Mouse (Mus musculus): Measurements from ENCODE around the gene Apba2.

The Apba2 gene
- long read RNA-seq, experiment 1: 0 reads
- long read RNA-seq, experiment 2, partial matches to known transcripts: 1 of 1 reads
- long read RNA-seq, experiment 2, other reads (novel, unspliced or antisense): 0 of 1 reads

DNA sequence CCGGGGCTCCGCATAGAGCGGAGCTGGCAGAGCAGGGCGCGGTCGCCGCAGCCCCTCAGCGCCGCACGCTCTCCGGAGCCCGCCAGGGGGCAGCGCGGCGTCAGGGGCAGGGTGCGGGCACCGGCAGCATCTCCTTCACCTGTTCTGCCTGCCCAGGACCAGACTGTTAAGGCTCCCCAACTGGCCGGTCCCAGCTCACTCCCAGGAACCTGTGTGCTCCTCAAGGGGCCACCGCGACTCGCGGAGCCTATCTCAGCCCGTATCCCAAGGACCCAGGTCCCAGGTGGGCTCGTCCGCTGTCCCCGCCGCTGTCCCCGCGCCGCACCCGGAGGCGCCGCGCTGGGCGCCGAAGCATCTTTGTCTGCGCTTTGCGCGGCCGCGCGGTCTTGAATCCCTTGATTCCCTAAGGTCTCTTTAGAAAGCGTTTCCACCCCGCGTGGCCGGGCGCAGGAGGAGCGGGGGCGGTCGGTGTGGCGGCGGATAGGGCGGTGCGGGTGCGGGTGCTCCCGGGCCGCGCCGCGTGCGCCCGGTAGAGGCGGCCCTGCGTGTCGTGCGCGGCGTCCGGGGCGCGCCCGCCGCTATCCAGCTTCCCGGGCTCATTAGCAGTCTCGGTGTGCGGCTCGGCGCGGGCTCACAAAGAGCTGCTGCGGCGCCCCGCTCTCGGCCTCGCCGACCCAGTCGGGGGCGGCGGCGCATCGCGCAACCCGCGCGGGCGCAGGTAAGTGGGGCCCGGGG lies at the start of gene Apba2:
Gene Apba2 (plus strand): TSS at position 171 of the 735 bp plus-strand sequence.
- intact Hi-C loops (cut with DNase I): loop anchor here (10.0 kb wide), 1 partner anchor 243 kb away; no protein-coding TSS in a partner anchor

DNA sequence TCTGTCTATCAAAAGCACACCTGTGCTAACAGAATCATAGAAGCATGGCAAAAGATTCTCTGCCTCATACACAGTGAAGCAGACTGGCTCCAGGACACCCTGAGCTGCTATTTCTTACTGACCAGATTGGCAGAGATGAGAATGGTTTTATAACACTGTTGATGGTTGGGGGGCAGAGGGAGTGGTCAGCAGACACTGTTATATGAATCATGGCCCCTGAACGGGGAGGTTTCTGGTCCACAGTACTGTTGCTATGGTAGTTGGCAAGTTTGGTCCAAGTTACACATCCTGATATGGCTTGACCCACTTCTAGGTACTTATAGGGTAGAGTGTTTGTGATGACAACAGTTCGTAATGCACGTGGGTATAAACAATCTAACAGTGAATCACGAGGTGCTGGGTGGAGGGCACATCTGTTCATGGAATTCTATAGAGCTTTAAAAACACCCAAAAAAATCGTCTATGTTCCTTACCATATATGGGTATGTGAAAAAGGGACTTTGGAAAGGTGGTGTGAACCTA lies 49.6 kb upstream of the Apba2 start:
- intact Hi-C loops (cut with DNase I): no loop called here

DNA sequence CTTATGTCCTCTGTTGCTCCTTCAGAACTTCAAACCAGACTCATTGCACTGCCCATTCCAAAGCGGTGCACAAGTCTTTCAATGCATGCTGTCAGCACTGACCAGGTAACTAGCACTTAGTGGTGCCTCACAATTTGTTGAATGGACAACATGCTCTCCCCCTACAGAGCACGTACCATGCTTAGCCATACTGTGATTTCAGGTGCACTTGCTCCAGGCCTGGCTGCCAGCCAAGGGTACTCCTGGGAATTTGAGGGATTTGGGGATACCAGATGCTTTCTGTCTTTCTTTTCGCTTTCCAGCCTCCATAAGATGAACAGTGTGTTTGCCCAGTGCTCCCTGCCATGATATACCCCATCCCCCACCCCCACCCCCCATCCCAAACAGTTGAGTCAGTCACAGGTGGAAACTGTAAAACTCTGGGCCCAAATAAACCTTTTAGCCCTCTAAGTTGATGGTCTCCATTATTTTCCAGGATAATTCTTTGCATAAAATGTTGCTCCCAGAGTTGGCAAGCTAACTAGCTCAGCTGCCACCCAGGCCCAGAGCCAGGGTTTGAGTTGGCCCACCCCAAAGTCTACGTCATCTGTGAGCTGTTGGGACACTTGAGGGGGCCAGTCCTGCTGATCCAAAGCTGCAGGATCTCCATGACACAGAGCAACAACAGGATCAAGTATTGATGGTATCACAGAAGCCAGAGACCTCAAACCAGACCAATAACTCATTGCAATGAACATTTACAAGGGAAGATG lies 48.9 kb upstream of the Apba2 start:
- intact Hi-C loops (cut with DNase I): no loop called here

DNA sequence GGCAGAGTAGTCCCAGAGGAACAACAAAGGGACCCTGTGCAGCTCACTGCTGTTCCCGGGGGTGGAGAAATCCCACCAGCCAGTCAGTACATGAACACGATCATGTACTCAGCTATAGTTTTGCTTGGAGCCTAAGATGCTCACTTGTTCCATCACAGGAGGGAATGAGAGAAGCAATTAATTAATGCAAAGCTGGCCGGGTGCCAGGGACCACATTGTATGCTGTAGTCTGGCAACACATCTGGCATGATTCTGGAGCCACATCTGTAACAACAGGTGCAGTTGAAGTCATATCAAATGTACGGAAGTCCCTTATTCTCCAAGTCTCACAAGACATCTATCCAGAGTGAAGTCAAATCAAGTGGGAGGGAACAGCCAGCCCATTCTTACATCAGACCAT lies 45.3 kb upstream of the Apba2 start:
- intact Hi-C loops (cut with DNase I): no loop called here

DNA sequence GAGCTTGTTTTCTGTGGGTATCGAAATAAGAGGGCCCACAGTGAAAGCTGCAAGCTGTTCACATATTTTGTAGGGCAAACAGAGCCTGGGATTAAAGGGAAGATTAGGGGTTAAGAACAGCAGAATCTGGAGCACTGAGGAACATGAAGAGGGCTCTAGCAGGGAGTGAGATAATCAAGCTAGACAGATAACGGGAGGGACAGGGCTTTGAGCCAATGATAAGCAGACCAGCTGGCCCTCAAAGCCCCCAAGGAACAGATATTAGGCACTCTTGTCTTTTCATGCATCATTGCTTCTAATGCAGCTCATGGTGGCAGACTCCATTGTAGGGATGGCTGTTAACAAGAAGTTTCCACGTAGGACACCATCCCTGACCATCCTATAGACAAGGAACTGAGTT lies 44.8 kb upstream of the Apba2 start:
- intact Hi-C loops (cut with DNase I): no loop called here

DNA sequence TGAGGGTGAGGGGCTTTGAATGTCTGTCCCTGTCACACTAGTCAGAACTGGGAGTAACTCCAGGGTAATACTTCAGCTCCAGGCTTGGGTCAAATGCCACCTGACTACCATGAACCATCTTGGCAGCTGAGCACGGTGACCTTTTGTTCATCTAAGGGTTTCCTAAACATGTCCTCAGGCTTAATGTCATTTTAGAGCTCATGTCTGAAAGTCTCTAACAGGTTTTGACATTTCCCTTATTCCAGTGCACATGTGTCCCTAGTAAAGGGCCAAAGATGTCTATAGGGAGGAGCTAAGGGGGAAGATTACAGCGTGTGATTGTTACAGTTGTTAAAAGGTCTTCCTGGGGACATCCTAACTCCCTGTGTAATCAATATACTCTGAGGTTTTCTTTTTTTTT lies 43.7 kb upstream of the Apba2 start:
- intact Hi-C loops (cut with DNase I): no loop called here

DNA sequence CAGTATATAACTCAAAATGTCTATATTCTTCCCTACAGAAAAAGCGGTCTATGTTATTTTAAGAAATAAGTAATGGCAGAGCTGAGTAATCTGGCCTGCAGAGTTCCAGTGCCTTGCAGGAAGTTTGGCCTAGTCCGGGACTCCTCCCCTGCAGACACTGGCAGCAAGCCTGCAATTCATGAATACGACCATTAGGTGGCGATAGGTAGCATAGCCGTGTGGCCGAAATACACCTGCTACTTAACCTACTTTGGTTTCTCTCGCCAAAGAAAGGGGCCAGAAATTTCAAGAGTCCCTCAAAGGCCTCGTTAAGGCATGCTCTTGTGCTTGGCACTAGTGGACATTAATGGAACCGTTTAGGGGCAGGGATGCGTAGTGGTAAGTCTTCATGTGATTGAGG lies 4.1 kb upstream of the Apba2 start:
- intact Hi-C loops (cut with DNase I): no loop called here

DNA sequence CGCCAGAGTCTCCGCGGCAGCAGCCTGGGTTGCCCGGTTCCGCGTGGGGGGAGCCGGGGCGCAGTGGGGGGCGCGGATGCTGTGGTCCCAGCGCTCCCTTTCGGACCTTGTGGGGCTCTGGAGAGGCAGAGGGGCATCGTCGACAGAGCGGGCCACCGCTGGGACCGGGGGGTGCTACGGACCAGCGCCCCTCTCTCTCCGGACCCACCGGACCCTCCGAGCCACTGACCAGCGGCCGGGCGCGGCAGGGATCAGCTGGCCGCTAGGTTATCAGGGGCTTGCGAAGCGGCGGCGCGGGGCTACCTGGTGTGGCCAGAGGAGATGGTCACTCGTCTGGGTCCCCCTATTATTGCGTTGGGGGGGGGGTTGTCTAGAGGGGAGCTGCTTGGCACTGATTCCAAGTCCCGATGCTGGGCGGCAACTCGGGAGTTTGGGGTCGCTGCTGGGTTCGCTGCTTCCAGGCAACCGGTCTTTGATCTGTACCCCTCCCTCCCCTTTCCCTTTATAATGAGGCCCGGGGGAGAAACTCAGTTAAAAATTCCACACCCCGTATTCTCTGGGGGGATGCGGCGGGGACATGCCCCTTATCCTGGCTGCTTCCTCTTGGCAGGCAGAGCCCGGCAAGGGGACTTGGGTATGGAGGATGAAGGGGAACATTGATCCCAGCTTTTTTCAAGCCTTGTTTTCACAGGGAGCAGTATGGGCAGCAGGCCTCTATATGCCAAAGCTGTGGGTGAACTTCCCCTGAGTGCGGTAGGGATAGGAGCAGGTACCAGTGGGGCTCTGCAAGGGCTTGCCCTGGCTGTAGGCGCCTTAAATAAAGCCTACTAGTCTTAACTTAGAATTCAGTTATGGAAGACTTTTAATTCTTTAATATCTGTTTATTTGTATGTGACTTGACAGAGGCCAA lies 1.0 kb downstream of the Apba2 start:
- intact Hi-C loops (cut with DNase I): loop anchor here (10.0 kb wide), 1 partner anchor 242 kb away; no protein-coding TSS in a partner anchor

DNA sequence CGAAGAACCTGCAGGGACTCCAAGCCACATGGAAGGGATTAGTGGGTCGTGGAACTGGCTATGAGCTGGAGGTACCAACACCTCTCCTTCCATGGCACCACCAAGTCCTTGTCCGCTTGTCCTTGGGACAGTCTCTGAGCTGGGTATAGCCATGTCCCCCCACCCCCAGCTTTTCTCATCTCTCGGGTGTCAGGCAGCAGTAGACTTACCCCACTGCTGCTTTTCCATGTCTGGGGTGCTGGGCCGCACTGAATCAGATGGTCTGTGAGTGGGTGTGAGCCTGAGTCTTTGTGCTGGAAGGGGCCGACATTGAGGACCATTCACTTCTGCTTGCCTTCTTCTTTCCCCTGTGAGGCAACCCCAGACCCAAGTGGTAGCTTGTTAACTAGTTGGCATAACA lies 2.1 kb downstream of the Apba2 start:
- intact Hi-C loops (cut with DNase I): loop anchor here (10.0 kb wide), 1 partner anchor 241 kb away; no protein-coding TSS in a partner anchor

DNA sequence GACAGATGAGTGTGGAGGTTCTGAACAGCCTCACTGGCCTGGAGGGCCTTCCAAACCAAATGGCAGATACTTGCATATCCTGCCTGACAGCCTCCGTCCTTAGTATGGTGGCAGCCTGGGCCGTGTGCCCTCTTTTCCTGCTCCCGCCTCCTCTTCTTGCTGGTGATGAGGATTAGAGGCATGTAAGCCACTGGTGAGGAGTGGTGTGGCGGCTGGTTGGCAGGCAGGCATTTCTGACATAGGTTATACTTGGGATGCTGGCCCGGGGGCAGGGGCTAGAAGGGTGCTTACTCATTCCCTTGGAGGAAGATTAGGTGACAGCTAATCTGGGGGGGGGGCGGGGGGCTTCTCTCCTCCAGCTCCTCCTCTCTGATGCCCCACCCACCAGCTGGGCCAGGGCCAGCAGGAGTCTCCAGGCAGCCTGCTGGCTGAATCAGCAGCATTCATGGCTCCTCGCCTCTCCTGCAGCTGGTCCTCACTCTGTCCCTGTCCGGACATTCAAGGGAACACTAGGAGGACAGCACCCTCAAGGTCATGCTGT lies 3.3 kb downstream of the Apba2 start:
- intact Hi-C loops (cut with DNase I): loop anchor here (10.0 kb wide), 1 partner anchor 240 kb away; no protein-coding TSS in a partner anchor

DNA sequence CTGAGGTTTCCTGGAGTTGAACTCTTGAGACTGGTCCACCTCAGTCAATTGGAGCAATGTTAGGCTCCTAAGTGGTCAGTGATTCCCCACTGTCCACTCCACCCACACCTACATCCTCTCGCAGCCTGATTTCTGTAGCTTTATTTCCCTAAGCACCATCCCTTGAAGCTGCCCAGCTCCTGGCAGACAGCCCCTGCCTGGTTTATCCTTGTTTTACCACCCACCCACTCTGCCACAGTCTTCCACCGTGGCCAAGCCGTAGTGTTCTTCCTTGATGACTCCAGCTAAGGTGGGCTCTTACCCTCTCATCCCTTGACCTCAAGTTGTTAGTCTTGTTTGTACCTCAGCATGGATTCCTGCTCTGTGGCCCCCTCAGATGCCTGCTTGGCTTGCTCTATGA lies 4.1 kb downstream of the Apba2 start:
- intact Hi-C loops (cut with DNase I): loop anchor here (10.0 kb wide), 1 partner anchor 239 kb away; no protein-coding TSS in a partner anchor

DNA sequence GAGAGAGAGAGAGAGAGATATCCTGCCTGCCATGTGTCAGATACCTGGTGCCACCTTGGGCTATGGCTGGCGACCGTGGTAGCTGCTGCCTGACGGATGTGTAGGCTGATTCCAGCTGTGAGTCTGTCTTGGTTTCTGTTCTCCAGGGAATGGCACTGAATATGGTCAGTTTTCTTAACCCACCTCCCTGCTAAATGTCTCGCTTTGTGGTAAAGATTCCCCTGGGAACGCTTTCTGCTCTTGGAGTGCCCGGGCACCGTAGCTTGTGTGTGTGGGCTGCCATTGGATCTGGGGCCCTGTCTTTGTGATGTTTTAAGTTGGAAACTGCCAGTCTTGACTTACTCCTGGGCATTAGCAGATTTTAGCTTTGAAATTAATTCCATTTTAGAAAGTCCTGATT lies 7.3 kb downstream of the Apba2 start:
- intact Hi-C loops (cut with DNase I): loop anchor here (10.0 kb wide), 1 partner anchor 236 kb away; no protein-coding TSS in a partner anchor

DNA sequence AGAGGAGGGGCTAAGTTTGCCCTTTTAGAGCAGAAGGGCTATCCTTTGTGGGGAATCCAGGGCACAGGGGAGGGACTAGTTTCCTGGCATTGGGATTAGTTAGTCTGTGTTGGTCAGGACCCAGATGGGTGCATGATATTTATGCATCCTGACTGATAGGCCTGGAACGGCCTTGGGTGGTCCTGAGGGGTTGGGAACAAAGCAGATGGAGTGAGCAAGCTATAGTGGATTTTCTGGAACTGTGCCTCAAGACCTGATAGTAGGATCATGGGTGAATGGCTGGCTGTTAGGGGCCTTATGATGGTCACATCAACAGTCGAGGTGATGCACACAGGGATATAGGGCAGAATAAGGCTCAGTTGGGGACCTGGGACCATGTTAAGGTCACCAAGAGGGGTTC lies 8.4 kb downstream of the Apba2 start:
- intact Hi-C loops (cut with DNase I): loop anchor here (10.0 kb wide), 1 partner anchor 235 kb away; no protein-coding TSS in a partner anchor

DNA sequence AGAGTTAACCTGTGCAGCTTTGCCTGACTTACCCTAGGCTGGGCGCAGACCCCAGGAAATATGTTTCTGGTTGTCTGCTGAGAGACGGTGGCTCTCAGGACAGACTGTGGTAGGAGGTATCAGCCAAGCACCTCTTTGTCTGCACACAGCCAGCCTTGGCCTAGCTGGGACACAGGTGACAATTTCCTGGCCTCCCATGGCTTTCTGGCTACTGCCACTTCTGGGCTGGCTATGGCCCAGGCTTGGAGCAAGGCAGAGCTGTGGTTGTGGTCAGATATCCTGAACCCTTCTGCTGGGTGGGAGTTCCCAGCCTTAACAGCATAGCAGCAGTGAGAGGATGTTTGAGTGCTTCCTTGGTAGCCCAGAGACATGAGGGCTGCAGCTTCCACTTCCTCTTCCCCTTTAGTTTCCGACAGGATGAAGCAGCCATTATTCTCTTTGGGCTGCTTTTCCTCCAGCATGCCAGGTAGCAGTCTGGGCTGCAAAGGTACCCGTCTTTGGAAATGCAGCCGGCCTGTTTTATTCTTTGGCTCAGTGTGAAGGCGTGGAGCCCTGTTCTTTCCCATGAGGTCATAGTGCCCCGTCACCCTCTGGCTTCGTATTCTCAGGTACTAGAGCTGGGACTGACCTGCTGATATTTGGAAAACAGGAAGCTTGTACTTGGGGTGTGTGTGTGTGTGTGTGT lies 9.2 kb downstream of the Apba2 start:
- intact Hi-C loops (cut with DNase I): no loop called here

DNA sequence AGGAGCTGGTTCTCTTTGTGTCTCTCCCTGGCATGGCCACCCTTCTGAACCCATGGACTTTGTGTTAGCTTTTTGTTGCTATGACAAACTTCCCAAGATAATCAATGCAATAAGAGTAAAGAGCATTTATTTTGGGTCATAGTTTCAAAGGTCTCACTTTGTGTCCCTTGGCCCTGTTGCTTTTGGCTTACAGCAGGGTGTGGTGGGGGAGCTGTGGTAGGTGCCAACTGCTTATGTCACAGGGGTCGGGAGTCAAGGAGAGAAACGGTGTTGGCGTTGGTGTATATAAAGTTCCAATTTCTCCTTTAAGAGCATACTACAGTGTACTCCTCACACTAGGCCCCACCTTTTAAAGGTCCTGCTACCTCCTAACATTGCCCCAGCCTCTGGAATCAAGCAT lies 12.1 kb downstream of the Apba2 start:
- intact Hi-C loops (cut with DNase I): no loop called here

DNA sequence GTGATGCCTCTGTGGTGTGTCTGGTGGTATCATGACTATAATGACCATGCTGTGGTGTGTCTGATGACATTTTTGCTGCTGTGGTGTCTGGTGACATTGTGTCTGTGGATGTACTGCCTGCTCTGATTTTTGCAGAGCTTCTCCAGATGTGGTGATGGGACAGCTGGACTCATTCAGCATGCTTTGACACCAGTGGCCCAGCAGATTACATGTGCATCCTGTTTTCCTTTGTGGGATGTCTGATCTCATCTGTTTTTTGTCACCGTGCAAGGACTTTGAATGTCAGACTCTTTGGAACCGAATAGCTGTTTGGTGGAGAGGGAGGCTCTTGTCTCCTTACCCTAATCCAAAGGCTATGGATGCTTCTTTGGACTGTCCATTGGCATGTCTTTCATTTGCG lies 13.8 kb downstream of the Apba2 start:
- intact Hi-C loops (cut with DNase I): no loop called here

DNA sequence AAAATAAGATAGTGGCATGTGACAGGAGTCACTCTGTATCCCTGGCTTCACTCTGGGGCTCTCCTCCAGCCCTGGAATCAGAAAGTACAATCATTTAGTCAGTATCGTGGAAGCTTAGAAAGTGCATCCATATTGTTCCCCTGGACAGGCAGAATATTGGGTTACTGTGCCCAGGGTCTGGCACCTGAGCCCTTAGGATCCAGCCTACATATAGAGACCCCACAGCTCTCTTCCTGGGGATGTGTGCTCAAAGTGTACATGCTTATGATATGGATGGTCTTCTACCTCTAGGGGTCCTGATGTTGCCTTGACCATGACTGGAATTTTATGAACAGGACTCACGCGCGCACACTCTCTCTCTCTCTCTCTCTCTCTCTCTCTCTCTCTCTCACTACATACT lies 14.4 kb downstream of the Apba2 start:
- intact Hi-C loops (cut with DNase I): no loop called here

DNA sequence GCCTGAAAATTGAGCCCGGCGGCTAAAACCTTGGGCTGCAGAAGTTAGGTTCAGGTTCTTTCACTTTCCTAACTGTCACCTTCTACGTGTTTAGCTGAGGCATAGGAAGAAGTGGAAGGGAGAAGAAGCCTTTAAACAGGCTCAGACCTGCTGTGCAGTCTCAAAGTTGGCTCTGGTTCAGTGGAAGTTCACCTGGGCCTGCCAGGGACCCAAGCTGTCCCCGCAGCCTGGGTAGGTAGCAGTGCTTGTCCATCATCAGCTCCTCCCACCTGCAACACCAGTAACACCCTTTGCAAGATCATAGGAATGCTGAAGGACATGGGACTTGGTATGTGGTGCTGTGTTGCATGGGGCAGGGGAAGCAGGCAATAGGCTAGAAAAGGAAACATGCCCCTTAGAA lies 17.6 kb downstream of the Apba2 start:
- intact Hi-C loops (cut with DNase I): no loop called here

DNA sequence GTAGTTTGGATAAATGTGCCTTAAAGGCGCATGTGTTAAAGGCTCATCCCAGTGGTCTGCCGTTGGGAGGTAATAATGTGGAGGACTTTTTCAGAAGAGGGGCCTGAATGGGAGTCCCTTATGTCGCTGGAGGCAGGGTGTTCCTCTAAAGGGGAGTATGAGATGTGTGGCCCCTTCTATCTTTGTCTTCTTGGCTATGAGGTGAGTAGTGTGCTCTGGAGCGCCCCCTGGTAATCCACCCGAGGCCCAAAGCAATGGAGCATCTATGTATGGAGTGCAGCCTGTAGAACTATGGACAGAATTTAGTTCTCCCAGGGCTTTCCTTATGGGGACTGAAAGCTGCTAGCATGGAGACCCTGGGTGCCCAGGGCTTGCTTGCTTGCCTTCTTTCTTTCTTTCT lies 18.0 kb downstream of the Apba2 start:
- intact Hi-C loops (cut with DNase I): no loop called here

Measured in adrenal gland (tissue).